Mouse (Mus musculus): ENCODE data around the gene Rspry1. TPM values are rescaled to one million over a fixed set of nuclear protein-coding genes. Genes with fewer than 3 reads are reported as not detected.

Gene Rspry1
- polyA plus RNA-seq (2016; fragmentation: Nextera tagmentation; extraction: Ambion mirVana), result 52.0 and 57.4 TPM in 2 replicates

DNA sequence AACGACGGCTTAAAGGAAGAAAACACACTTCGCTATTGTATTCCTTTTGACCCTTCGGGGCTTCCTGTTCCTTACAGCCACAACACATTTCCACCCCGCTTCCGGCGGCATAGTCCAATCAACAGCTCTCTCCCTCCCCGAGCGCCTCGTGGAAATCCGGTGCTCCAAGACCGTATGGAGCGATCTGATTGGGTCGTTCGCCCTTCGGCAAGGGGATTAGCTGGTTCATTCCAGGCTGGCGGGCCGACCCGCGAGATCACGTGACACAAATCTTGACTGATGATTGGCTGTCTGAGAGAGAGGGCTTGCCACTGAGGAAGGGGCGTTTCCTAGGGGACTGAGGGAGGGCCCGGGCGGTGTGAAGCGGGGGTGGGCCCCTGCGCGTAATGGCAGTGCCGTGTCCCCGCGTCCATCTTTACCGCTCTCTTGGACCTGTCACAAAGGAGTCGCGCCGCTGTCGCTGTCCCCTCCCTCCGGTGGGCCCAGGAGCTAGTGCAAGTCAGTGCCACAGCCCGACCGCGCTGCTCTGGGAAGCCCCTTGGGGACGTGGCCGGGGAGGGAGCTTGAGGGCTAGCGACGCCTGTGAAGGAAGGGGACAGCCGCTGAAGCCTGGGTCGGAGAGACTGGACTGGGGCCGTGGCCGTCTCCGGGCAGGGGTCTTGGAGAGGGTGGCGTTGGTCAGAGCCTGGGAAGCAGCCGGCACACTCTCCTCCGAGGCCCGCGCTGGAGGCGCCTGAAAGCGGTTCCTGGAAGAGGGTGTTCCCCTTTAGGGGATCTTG, at the start of gene Rspry1, which contains the start of gene Fam192a:
TSS of gene Rspry1 (plus strand) at position 331 of the 779 bp plus-strand sequence.
TSS of gene Fam192a (minus strand) at position 391 of the 779 bp plus-strand sequence.
- WGBS, result under 1% methylated on average over 55 of the region's 55 CpGs
- Histone ChIP-seq H3K9me3 (no peaks in the 10 kb centered on the region), H3K27ac (peak within 1 kb of the TSS; percentile 65), H3K4me1 (peaks cover 23% of the 10 kb centered on the region), H3K4me2 (replicated peaks) (peak within 1 kb of the TSS; percentile 95), H3K9ac (peak within 1 kb of the TSS; percentile 92), H3K27me3 (replicated peaks) (no peaks in the 10 kb centered on the region), H3K36me3 (no peaks in the 10 kb centered on the region), H3K4me3 (peak within 1 kb of the TSS; percentile 98)
- peak; percentile 100 for ATAC-seq (ENCODE audit: low FRiP score, low read depth)

DNA sequence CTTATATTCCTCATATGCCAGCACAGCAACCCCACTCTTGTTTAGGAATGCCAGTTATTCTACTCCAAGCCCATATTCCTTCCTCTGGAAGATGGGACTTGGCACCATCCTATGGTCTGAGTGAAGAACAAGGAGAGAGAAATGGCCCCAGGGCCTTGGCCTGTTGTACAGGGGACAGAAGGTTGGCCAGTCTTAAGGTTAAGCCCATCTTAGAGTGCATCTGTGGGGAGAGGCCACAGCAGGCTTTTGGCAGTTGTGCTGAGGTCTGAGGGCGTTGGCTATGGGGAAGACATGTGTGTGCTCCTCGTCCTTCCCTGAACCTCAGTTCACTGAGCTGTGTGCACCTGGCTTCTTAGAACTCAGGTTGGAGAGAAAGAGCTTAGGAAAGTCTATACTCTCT, 49.0 kb upstream of the Rspry1 start:
- Histone ChIP-seq H3K27me3 (replicated peaks) (no peaks in the 10 kb centered on the region; the same call in 1 of the 2 replicates), H3K27ac (no peak overlapping the region), H3K4me1 (peaks cover 23% of the 10 kb centered on the region), H3K4me3 (no peak overlapping the region), H3K9ac (no peak overlapping the region), H3K4me2 (replicated peaks) (no peak overlapping the region), H3K36me3 (no peaks in the 10 kb centered on the region), H3K9me3 (no peaks in the 10 kb centered on the region)
- 91% methylated on average over 2 of the region's 2 CpGs for WGBS
- ATAC-seq (ENCODE audit: low FRiP score, low read depth), result no peak

DNA sequence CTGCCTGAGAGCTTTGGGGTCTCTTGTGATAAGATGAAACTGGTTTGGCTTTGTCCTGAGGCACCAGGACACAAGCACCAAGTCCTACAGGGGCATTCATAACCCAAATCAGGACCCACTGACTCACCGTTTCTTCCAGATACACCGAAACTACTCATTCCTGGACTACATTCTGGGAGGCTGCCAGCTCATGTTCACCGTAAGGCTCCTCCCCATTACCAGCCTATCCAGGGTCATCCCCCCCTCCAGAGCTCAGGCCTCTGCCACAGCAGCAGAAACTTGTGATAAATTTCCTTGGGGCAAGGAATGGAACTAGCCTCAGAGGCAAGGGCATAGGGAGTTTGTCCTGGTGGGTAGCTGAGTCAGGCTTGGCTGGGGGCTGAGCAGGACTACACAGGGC, 44.5 kb upstream of the Rspry1 start:
- no peak for ATAC-seq (ENCODE audit: low FRiP score, low read depth)
- no peak overlapping the region for H3K4me3 ChIP-seq
- H3K9me3 ChIP-seq, result no peaks in the 10 kb centered on the region
- peaks cover 4% of the 10 kb centered on the region for H3K27me3 ChIP-seq (replicated peaks)
- no peak overlapping the region for H3K4me2 ChIP-seq (replicated peaks)
- WGBS, result 83% methylated on average over 3 of the region's 3 CpGs
- peaks cover 20% of the 10 kb centered on the region for H3K4me1 ChIP-seq
- no peak overlapping the region for H3K27ac ChIP-seq
- no peaks in the 10 kb centered on the region for H3K36me3 ChIP-seq
- no peak overlapping the region for H3K9ac ChIP-seq

DNA sequence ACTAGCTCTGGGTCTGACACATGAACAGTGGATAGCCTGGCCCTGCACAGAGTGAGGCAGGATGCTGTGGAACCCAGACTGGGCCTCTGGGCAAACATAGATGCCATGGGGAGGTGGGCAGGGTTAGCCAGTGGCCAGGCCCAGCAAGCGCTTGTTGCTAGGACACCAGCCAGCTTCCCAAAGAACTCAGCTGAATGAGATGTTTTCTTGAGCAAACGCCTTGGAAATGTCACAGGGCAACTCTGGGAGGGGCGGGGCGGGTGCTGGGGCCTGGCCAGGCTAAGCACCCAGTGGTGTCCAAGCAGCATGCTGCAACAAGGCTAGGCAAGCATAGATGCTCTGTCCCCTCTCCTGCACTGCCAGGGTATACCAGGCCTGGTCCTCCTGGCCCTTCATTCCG, 40.5 kb upstream of the Rspry1 start:
- WGBS, result 27% methylated on average over 5 of the region's 5 CpGs

DNA sequence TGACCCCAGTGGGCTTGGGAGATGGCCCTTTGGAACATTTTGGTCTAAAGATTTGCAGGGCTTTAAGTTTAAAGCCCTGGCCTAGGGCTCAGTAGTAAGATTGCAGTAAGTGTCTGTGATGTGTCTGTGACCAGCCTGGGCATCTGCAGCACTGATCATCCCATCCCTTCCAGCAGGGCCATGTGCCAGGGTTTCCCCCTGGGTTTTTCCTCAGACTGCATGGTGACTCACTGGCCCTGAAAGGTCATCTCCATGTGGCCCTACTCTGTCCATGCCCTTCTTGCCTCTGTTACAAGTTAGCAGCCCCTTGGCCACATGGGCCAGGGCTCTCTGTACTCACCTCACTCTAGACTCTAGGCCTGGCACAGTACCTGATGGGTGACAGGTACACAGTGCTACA, 37.3 kb upstream of the Rspry1 start:
- no peaks in the 10 kb centered on the region for H3K36me3 ChIP-seq
- H3K4me3 ChIP-seq, result no peak overlapping the region
- ATAC-seq (ENCODE audit: low FRiP score, low read depth), result no peak
- peaks cover 9% of the 10 kb centered on the region; the same call in 1 of the 2 replicates for H3K27me3 ChIP-seq (replicated peaks)
- no peak overlapping the region for H3K9ac ChIP-seq
- no peak overlapping the region for H3K27ac ChIP-seq
- peaks cover 27% of the 10 kb centered on the region for H3K4me1 ChIP-seq
- no peaks in the 10 kb centered on the region for H3K9me3 ChIP-seq
- H3K4me2 ChIP-seq (replicated peaks), result no peak overlapping the region

More for the DNA sequence above, 40.5 kb upstream of the Rspry1 start:
- H3K9ac ChIP-seq, result no peak overlapping the region
- no peaks in the 10 kb centered on the region for H3K9me3 ChIP-seq
- peak; percentile 85 for ATAC-seq (ENCODE audit: low FRiP score, low read depth)
- no peaks in the 10 kb centered on the region for H3K36me3 ChIP-seq
- no peak overlapping the region for H3K27ac ChIP-seq
- H3K4me2 ChIP-seq (replicated peaks), result no peak overlapping the region; the same call in 1 of the 2 replicates
- peaks cover 14% of the 10 kb centered on the region for H3K4me1 ChIP-seq
- no peak overlapping the region for H3K4me3 ChIP-seq
- peaks cover 9% of the 10 kb centered on the region; the same call in 1 of the 2 replicates for H3K27me3 ChIP-seq (replicated peaks)

DNA sequence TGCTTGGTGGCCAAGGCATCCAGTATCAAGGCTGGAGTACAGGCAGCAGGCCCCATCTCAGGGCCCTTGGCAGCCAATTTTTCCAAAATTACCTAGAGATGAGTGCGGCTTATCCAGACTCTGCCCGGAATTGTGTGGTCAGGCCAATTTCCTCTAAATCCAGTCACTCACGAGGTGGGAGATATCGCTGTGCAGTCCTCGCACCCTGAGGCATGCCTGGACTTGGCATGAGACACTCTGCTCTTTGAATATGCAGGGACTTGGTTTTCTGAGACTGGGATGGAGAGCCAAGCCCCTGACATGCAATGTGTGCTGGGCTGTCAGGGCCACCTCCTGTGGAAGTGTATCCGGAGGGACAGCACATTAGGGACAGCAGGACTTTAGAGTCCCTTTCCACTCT, 35.7 kb upstream of the Rspry1 start:
- Histone ChIP-seq H3K27ac (no peak overlapping the region), H3K36me3 (no peaks in the 10 kb centered on the region), H3K27me3 (replicated peaks) (0 out of 2 replicates have a peak, but pooled peaks cover 5% of the 10 kb centered on the region), H3K9me3 (no peaks in the 10 kb centered on the region), H3K4me1 (peaks cover 23% of the 10 kb centered on the region), H3K4me3 (no peak overlapping the region), H3K9ac (no peak overlapping the region), H3K4me2 (replicated peaks) (no peak overlapping the region)
- 64% methylated on average over 6 of the region's 6 CpGs for WGBS
- no peak for ATAC-seq (ENCODE audit: low FRiP score, low read depth)

DNA sequence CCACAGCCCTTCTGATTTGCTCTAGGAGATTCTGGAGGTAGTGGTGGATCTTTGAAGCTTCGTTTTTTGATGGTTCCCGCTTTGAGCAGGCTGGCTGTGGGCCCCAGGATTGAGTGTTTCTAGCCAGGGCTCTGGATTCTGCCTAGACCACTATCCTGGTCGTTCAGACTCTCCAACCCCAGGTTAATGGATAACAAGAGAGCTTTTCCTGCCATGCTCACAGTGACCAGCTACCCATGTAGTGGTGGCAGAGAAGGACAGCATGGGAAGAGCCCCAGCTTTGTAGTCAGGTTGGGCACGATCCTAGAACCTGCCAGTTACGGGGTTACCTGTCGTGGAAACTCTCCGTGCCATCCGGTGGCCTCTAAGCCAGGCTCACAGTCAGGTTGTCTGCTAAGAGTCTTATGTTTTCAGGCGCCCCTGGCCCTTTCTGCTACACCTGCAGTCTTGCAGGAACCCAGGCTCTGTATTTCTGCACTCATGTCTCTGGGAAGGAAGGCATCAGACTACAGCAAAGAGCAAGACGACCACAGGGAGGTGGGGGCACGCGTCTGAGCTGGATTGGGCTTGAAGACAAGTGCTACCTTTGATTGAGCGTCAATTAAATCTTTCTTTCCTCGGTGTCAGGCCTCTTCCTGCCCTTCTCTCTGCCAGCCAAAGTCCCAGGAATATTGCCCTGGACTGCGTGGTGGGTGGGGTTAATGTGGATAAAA, 35.1 kb upstream of the Rspry1 start:
- 0 out of 2 replicates have a peak, but pooled peaks cover 5% of the 10 kb centered on the region for H3K27me3 ChIP-seq (replicated peaks)
- no peak overlapping the region for H3K9ac ChIP-seq
- H3K36me3 ChIP-seq, result peaks cover 1% of the 10 kb centered on the region; the same call in 1 of the 2 replicates
- WGBS, result 45% methylated on average over 15 of the region's 15 CpGs
- no peaks in the 10 kb centered on the region for H3K9me3 ChIP-seq
- H3K4me3 ChIP-seq, result no peak overlapping the region
- no peak; the same call in 1 of the 2 replicates for ATAC-seq (ENCODE audit: low FRiP score, low read depth)
- no peak overlapping the region for H3K27ac ChIP-seq
- H3K4me2 ChIP-seq (replicated peaks), result peak overlapping the region; percentile 35
- H3K4me1 ChIP-seq, result peaks cover 17% of the 10 kb centered on the region

DNA sequence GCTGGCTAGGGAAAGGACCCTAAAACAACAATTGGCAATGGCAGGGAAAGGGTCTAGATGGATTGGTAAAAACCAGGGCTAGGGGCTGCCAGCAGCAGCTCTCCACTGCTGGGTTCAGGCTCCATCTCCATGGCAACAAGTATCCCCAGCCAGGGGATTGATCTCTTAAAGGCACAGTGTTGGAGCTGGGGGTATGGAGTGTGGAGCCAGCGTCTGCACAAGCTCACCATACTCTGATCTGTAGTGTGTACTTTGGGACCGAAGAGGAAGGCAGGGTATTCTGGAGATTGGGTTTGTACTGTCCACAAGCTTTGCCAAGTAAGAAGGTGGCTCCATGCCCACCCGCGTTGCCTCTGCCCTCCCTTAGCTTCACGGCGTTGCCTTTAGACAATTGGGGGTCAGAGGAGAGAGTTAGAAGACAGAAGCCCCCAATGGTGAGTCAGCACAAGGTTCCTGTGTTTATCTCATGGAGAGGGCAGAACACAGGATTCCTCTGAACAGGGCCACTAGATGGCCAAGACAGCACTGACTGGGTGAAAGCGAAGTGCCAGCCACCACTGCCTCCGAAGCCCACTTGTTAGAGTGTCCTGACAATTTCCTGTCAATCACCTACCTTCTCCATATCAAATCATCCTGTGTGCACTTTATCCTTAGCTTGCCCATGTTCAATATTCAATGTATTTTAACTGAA, 34.4 kb upstream of the Rspry1 start:
- H3K9ac ChIP-seq, result no peak overlapping the region
- peak overlapping the region; percentile 35 for H3K4me2 ChIP-seq (replicated peaks)
- H3K4me3 ChIP-seq, result no peak overlapping the region
- H3K4me1 ChIP-seq, result peaks cover 16% of the 10 kb centered on the region
- peaks cover 6% of the 10 kb centered on the region for H3K36me3 ChIP-seq
- 58% methylated on average over 8 of the region's 8 CpGs for WGBS
- peak; percentile 89 for ATAC-seq (ENCODE audit: low FRiP score, low read depth)
- 0 out of 2 replicates have a peak, but pooled peaks cover 5% of the 10 kb centered on the region for H3K27me3 ChIP-seq (replicated peaks)
- H3K9me3 ChIP-seq, result no peaks in the 10 kb centered on the region
- no peak overlapping the region for H3K27ac ChIP-seq

DNA sequence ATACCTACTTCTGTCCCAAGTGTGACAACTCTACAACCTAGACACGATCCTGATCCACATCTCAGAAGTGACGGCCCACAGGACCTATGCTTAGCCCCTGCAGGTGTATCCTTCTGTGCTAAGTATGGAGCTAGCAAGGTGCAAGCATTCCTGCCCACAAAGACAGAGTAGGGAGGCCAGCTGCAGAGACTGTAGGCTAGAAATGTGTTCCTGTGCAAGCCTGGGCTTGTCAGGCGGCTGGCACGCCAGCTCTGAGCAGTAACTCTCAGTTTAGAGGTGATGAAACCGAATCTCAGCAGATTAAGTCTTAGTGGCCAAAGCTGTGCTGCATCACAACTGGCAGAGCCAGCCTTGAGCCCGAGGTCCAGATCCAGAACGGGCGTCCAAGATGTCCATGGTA, 33.6 kb upstream of the Rspry1 start:
- no peak overlapping the region for H3K27ac ChIP-seq
- WGBS, result 88% methylated on average over 8 of the region's 8 CpGs
- ATAC-seq (ENCODE audit: low FRiP score, low read depth), result no peak

DNA sequence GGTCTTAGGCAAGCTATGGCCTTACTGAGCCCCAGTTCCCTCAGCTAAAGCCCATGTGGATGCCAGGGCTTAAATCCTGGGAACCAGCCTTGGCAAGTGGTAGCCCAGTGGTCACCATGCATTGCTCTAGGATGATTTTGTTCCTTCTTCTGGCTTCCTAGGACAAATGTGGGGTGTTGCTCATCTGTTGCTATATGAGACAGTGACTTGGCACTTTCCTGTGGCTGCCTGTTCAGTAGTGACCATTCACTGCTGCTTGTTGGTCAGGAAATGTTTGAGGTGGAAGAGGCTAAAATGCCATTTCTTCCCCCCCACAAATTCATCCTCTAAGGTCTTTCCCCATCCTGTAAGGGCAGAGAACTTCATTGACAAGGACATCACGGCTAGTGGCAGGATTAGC, 32.3 kb upstream of the Rspry1 start:
- WGBS, result 80% methylated on average over 1 of the region's 1 CpGs
- no peak overlapping the region for H3K9ac ChIP-seq

More for the DNA sequence above, 33.6 kb upstream of the Rspry1 start:
- Histone ChIP-seq H3K27me3 (replicated peaks) (0 out of 2 replicates have a peak, but pooled peaks cover 2% of the 10 kb centered on the region), H3K9me3 (no peaks in the 10 kb centered on the region), H3K4me3 (no peak overlapping the region), H3K36me3 (peaks cover 6% of the 10 kb centered on the region), H3K9ac (no peak overlapping the region), H3K4me1 (peaks cover 16% of the 10 kb centered on the region), H3K4me2 (replicated peaks) (no peak overlapping the region)

DNA sequence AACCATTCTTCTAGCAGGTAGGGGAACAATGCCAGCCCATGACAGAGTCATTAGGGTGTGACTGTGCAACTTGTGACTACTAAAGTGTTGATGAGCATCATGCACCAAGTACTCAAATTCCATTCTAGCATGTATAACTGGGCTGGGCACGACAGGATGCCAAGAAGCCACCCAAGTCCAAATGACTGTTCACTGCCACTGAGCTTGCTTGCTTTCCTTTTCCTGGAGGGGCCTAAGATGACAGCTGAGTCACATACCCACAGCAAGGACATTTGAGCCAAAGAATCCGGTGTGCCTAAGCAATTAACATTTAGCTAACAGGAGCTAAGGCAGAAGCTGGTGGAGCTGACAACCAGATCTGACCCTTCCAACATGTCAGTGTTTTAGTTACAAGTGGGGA, 29.8 kb upstream of the Rspry1 start:
- Histone ChIP-seq H3K9me3 (no peaks in the 10 kb centered on the region), H3K27me3 (replicated peaks) (no peaks in the 10 kb centered on the region), H3K4me2 (replicated peaks) (no peak overlapping the region), H3K27ac (no peak overlapping the region), H3K4me3 (no peak overlapping the region), H3K4me1 (peaks cover 10% of the 10 kb centered on the region), H3K9ac (no peak overlapping the region), H3K36me3 (peaks cover 44% of the 10 kb centered on the region)
- no peak for ATAC-seq (ENCODE audit: low FRiP score, low read depth)
- 84% methylated on average over 2 of the region's 2 CpGs for WGBS

More for the DNA sequence above, 32.3 kb upstream of the Rspry1 start:
- no peak for ATAC-seq (ENCODE audit: low FRiP score, low read depth)
- Histone ChIP-seq H3K27ac (no peak overlapping the region), H3K36me3 (peaks cover 20% of the 10 kb centered on the region), H3K27me3 (replicated peaks) (no peaks in the 10 kb centered on the region), H3K9me3 (no peaks in the 10 kb centered on the region), H3K4me2 (replicated peaks) (no peak overlapping the region), H3K4me3 (no peak overlapping the region), H3K4me1 (peaks cover 16% of the 10 kb centered on the region)
